Mouse (Mus musculus): Measurements from ENCODE around the gene Eng.

GRCm38 (mm10) chr2:32671147-32671546 is 24.8 kb downstream of the Eng start:
- TF ChIP-seq CTCF (IDR thresholded peaks at IDR 0.05; ENCODE audit: insufficient read depth, low read length) (no peak), POLR2A (IDR thresholded peaks at IDR 0.05; ENCODE audit: borderline replicate concordance, extremely low read depth, low read depth, low read length) (no peak)
